In the genomic region with DNA sequence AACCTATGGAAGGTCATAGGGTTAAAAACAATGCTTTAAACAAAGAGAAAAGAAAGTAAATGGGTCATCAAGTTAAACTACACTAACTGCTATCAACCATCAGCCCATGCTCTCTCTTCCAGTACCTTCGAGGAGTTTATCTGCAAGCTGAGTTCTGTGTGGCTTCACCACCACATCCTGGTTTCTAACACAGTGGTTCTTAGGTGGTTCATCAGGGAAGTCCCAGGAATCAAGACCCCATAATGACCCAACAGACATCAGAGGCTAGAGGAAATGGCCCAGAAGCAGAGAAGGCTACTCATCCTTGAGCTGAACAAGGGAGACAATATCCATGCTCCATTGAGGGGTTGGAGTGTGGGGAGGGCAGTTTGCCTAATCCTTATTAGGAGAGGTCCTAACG, we compare ENCODE assay signal across 35 mouse cellular contexts. TPM values are rescaled to one million over a fixed set of nuclear protein-coding genes. Genes with fewer than 3 reads are reported as not detected.
A peak's percentile ranks its signal among the peaks of the same experiment; 100 is the strongest.
DNase-seq lines count a peak whose midpoint lies in the region; ATAC-seq and TF ChIP-seq lines count a peak whose summit lies in the region.
"Had no signal": no experiment of that assay in that cellular context is flagged by ENCODE, and none has a peak within 500 bp of the region (broad histone marks: within the 10 kb centered on the region; RNA-seq: fewer than 3 reads in every experiment).

No protein-coding gene starts in this region.

- peaks cover 5% of the 10 kb centered on the region for H3K4me1 ChIP-seq in liver, embryonic 13.5 days (replicated peaks)
- peaks cover 3% of the 10 kb centered on the region; the same call in 1 of the 2 replicates for H3K4me1 ChIP-seq in liver, embryonic 11.5 days (replicated peaks; ENCODE audit: control insufficient read depth, insufficient read depth, low read length)
- peaks cover 85% of the 10 kb centered on the region for H3K4me1 ChIP-seq in megakaryocyte, embryonic 14.5 days
- no peaks in the 10 kb centered on the region for H3K4me1 ChIP-seq in midbrain, postnatal 0 days (ENCODE audit: insufficient read depth, low read length)
- H3K4me1 ChIP-seq: limb, embryonic 15.5 days; midbrain, embryonic 12.5 days; neural tube, embryonic 12.5 days had no signal

- no peak overlapping the region for H3K27ac ChIP-seq in liver, embryonic 13.5 days
- H3K27ac ChIP-seq in liver, embryonic 11.5 days (ENCODE audit: low read depth, low read length) = no peak overlapping the region
- H3K27ac ChIP-seq in midbrain, postnatal 0 days (ENCODE audit: low read depth, low read length) = no peak overlapping the region
- H3K27ac ChIP-seq: embryonic facial prominence, embryonic 10.5 days; forebrain, embryonic 10.5 days; hindbrain, embryonic 12.5 days; kidney, postnatal 0 days; left cerebral cortex, adult 2 months; limb, embryonic 15.5 days; midbrain, embryonic 12.5 days; neural tube, embryonic 12.5 days had no signal

- no peaks in the 10 kb centered on the region for H3K27me3 ChIP-seq in liver, embryonic 13.5 days
- no peaks in the 10 kb centered on the region for H3K27me3 ChIP-seq in liver, embryonic 11.5 days (replicated peaks; ENCODE audit: control insufficient read depth, insufficient read depth, low read length)
- no peaks in the 10 kb centered on the region for H3K27me3 ChIP-seq in megakaryocyte, embryonic 14.5 days (replicated peaks)
- H3K27me3 ChIP-seq in midbrain, postnatal 0 days (ENCODE audit: insufficient read depth, low read length) = no peaks in the 10 kb centered on the region
- H3K27me3 ChIP-seq: hindbrain, embryonic 12.5 days; limb, embryonic 15.5 days; midbrain, embryonic 12.5 days; neural tube, embryonic 12.5 days had no signal

- 27% methylated on average over 2 of the region's 2 CpGs for WGBS in liver, embryonic 13.5 days (ENCODE audit: insufficient replicate concordance)
- 36% methylated on average over 2 of the region's 2 CpGs for WGBS in liver, embryonic 11.5 days
- WGBS in midbrain, postnatal 0 days = 77% methylated on average over 2 of the region's 2 CpGs

- no peak overlapping the region for H3K9ac ChIP-seq in liver, embryonic 13.5 days
- H3K9ac ChIP-seq in liver, embryonic 11.5 days (ENCODE audit: low read depth, low read length) = no peak overlapping the region
- H3K9ac ChIP-seq in midbrain, postnatal 0 days (replicated peaks; ENCODE audit: low read length, poor library complexity, severe bottlenecking) = no peak overlapping the region
- H3K9ac ChIP-seq: forebrain, postnatal 0 days; hindbrain, embryonic 12.5 days; limb, embryonic 15.5 days; midbrain, embryonic 12.5 days; neural tube, embryonic 12.5 days had no signal

- H3K4me2 ChIP-seq in liver, embryonic 13.5 days = no peak overlapping the region
- no peak overlapping the region for H3K4me2 ChIP-seq in liver, embryonic 11.5 days
- no peak overlapping the region for H3K4me2 ChIP-seq in midbrain, postnatal 0 days (ENCODE audit: low read depth, low read length, poor library complexity, severe bottlenecking)
- H3K4me2 ChIP-seq: heart, embryonic 11.5 days; hindbrain, embryonic 12.5 days; limb, embryonic 15.5 days; midbrain, embryonic 12.5 days; neural tube, embryonic 12.5 days had no signal

- no peaks in the 10 kb centered on the region for H3K36me3 ChIP-seq in liver, embryonic 13.5 days
- no peaks in the 10 kb centered on the region for H3K36me3 ChIP-seq in liver, embryonic 11.5 days (ENCODE audit: control insufficient read depth, insufficient read depth, low read length)
- H3K36me3 ChIP-seq in megakaryocyte, embryonic 14.5 days (replicated peaks; ENCODE audit: low read length) = no peaks in the 10 kb centered on the region
- H3K36me3 ChIP-seq in midbrain, postnatal 0 days (ENCODE audit: insufficient read depth, low read length) = no peaks in the 10 kb centered on the region
- H3K36me3 ChIP-seq: embryonic facial prominence, embryonic 10.5 days; forebrain, embryonic 10.5 days; hindbrain, embryonic 12.5 days; limb, embryonic 15.5 days; midbrain, embryonic 12.5 days; neural tube, embryonic 12.5 days had no signal

- H3K9me3 ChIP-seq in liver, embryonic 13.5 days (replicated peaks) = no peaks in the 10 kb centered on the region
- H3K9me3 ChIP-seq in liver, embryonic 11.5 days (ENCODE audit: control insufficient read depth, low read length) = no peaks in the 10 kb centered on the region
- no peaks in the 10 kb centered on the region for H3K9me3 ChIP-seq in megakaryocyte, embryonic 14.5 days
- H3K9me3 ChIP-seq in midbrain, postnatal 0 days (ENCODE audit: low read length) = no peaks in the 10 kb centered on the region
- H3K9me3 ChIP-seq: embryonic facial prominence, embryonic 10.5 days; forebrain, embryonic 10.5 days; hindbrain, embryonic 12.5 days; limb, embryonic 15.5 days; midbrain, embryonic 12.5 days; neural tube, embryonic 12.5 days had no signal

- no peak overlapping the region for H3K4me3 ChIP-seq in liver, embryonic 13.5 days (replicated peaks)
- H3K4me3 ChIP-seq in liver, embryonic 11.5 days (ENCODE audit: low read depth, low read length) = no peak overlapping the region
- peak overlapping the region; percentile 68 for H3K4me3 ChIP-seq in megakaryocyte, embryonic 14.5 days (replicated peaks)
- no peak overlapping the region for H3K4me3 ChIP-seq in midbrain, postnatal 0 days (ENCODE audit: low read depth, low read length)
- H3K4me3 ChIP-seq: embryonic facial prominence, embryonic 10.5 days; forebrain, embryonic 10.5 days; hindbrain, embryonic 12.5 days; left cerebral cortex, adult 2 months; limb, embryonic 15.5 days; midbrain, embryonic 12.5 days; neural tube, embryonic 12.5 days had no signal

- 0 out of 2 replicates have a peak, but pooled peaks have one; percentile 2 for ATAC-seq in liver, embryonic 13.5 days (ENCODE audit: low read depth)
- ATAC-seq in liver, embryonic 11.5 days (replicated peaks; ENCODE audit: low FRiP score) = no peak
- ATAC-seq in common myeloid progenitor, adult 5-6 weeks (replicated peaks; ENCODE audit: low read depth, poor library complexity, severe bottlenecking) = peak; percentile 67
- ATAC-seq in midbrain, postnatal 0 days (ENCODE audit: low FRiP score) = no peak
- ATAC-seq: forebrain, postnatal 0 days had no signal

- intact Hi-C loops in left cerebral cortex, postnatal 36 days (cut with DNase I) = no loop called here

- no peak for DNase-seq in liver, embryonic 13.5 days
- DNase-seq in liver, embryonic 11.5 days (ENCODE audit: low spot score) = no peak
- no peak for DNase-seq in adrenal gland, postnatal 36 days
- no peak for DNase-seq in layer of hippocampus, adult 9-10 months (ENCODE audit: low spot score)
- no peak for DNase-seq in midbrain, postnatal 0 days (ENCODE audit: low spot score)
- DNase-seq in left cerebral cortex, postnatal 36 days (ENCODE audit: low spot score in 2 of 2) = no peak
- DNase-seq: cerebellum, postnatal 36 days; forebrain, postnatal 0 days; gastrocnemius, postnatal 36 days; kidney, adult 2 months; left cerebral cortex, postnatal 4 days; right cerebral cortex, postnatal 25 days had no signal

- no peak for TF ChIP-seq CTCF in midbrain, postnatal 0 days (IDR thresholded peaks at IDR 0.05)

RNA-seq across cellular contexts. Expression of gene Nmur1, which starts 10.9 kb away (rescaled TPM):
- not detected in 2 replicates for polyA plus RNA-seq in liver, embryonic 13.5 days (2015; fragmentation: Nextera tagmentation; extraction: Ambion mirVana)
- polyA plus RNA-seq in liver, embryonic 11.5 days (2014; fragmentation: Nextera tagmentation; extraction: Ambion mirVana) = not detected in 2 replicates
- total RNA-seq in common myeloid progenitor, adult 5-6 weeks (2017) = not detected in 2 replicates
- polyA plus RNA-seq in megakaryocyte, embryonic 14.5 days (2012; ENCODE audit: insufficient read depth, low replicate concordance) = 2.4 TPM in 1 of 2 replicates, not detected in the other
- not detected for total RNA-seq in adrenal gland, postnatal 36 days (2021)
- not detected in 2 replicates for total RNA-seq in midbrain, postnatal 0 days (2014; rRNA removed)
- polyA plus RNA-seq in midbrain, postnatal 0 days (2015; fragmentation: Nextera tagmentation; extraction: Ambion mirVana) = 0.27 and 0.33 TPM in 2 replicates
- not detected for total RNA-seq in left cerebral cortex, postnatal 36 days (2021)
- total RNA-seq: adrenal gland, postnatal 10 days; gastrocnemius, adult 18-20 months; gastrocnemius, postnatal 36 days; heart, postnatal 14 days; layer of hippocampus, postnatal 10 days; left cerebral cortex, adult 2 months; monocyte, adult 5-6 weeks had no signal
- polyA plus RNA-seq: heart, embryonic 11.5 days; intestine, embryonic 14.5 days; kidney, postnatal 0 days; limb, embryonic 15.5 days; liver, embryonic 16.5 days; midbrain, embryonic 12.5 days; stomach, embryonic 14.5 days had no signal

RNA-seq across cellular contexts. Expression of gene Tex44, which starts 11.0 kb away (rescaled TPM):
- polyA plus RNA-seq in liver, embryonic 13.5 days (2015; fragmentation: Nextera tagmentation; extraction: Ambion mirVana) = not detected in 2 replicates
- polyA plus RNA-seq in liver, embryonic 11.5 days (2014; fragmentation: Nextera tagmentation; extraction: Ambion mirVana) = not detected in 2 replicates
- total RNA-seq in common myeloid progenitor, adult 5-6 weeks (2017) = not detected in 2 replicates
- polyA plus RNA-seq in megakaryocyte, embryonic 14.5 days (2012; ENCODE audit: insufficient read depth, low replicate concordance) = not detected in 2 replicates
- not detected for total RNA-seq in adrenal gland, postnatal 36 days (2021)
- total RNA-seq in midbrain, postnatal 0 days (2014; rRNA removed) = 0.14 TPM in 1 of 2 replicates, not detected in the other
- polyA plus RNA-seq in midbrain, postnatal 0 days (2015; fragmentation: Nextera tagmentation; extraction: Ambion mirVana) = not detected in 2 replicates
- not detected for total RNA-seq in left cerebral cortex, postnatal 36 days (2021)
- total RNA-seq: adrenal gland, postnatal 10 days; gastrocnemius, adult 18-20 months; gastrocnemius, postnatal 36 days; heart, postnatal 14 days; layer of hippocampus, postnatal 10 days; left cerebral cortex, adult 2 months; left cerebral cortex, postnatal 4 days; monocyte, adult 5-6 weeks had no signal
- polyA plus RNA-seq: cerebellum, adult 2 months; embryonic facial prominence, embryonic 10.5 days; forebrain, embryonic 10.5 days; forebrain, postnatal 0 days; heart, embryonic 11.5 days; hindbrain, embryonic 12.5 days; intestine, embryonic 14.5 days; kidney, adult 2 months; kidney, postnatal 0 days; large intestine, adult 2 months; limb, embryonic 15.5 days; liver, embryonic 16.5 days; lung, embryonic 16.5 days; midbrain, embryonic 12.5 days; neural tube, embryonic 12.5 days; spleen, adult 2 months; stomach, embryonic 14.5 days had no signal

RNA-seq across cellular contexts. Expression of gene Ncl, which starts 55.9 kb away (rescaled TPM):
- polyA plus RNA-seq in liver, embryonic 13.5 days (2015; fragmentation: Nextera tagmentation; extraction: Ambion mirVana) = 423 and 530 TPM in 2 replicates
- polyA plus RNA-seq in liver, embryonic 11.5 days (2014; fragmentation: Nextera tagmentation; extraction: Ambion mirVana) = 828 and 901 TPM in 2 replicates
- 938 and 1,055 TPM in 2 replicates for total RNA-seq in common myeloid progenitor, adult 5-6 weeks (2017)
- polyA plus RNA-seq in megakaryocyte, embryonic 14.5 days (2012; ENCODE audit: insufficient read depth, low replicate concordance) = 70.4 and 932 TPM in 2 replicates
- total RNA-seq in adrenal gland, postnatal 36 days (2021) = 100 to 1,000 TPM; 222 to 234 TPM
- total RNA-seq in midbrain, postnatal 0 days (2014; rRNA removed) = 29.8 and 40.7 TPM in 2 replicates
- 185 and 209 TPM in 2 replicates for polyA plus RNA-seq in midbrain, postnatal 0 days (2015; fragmentation: Nextera tagmentation; extraction: Ambion mirVana)
- total RNA-seq in left cerebral cortex, postnatal 36 days (2021) = 100 to 1,000 TPM; 132 to 142 TPM

Comparison
In these comparisons a context has a peak if more than half of its experiments do, and no peak if none do; other contexts are left out.
1. ATAC-seq: peak in liver, embryonic 13.5 days (single experiment) and common myeloid progenitor, adult 5-6 weeks (single experiment); none in liver, embryonic 11.5 days (single experiment) and midbrain, postnatal 0 days (single experiment).